Mouse (Mus musculus): ENCODE measurements at regions not wholly inside any gene's neighbourhood (a gene's known extent, or its start where the extent isn't known, plus 50 kb on each side); places are given as distances from the start of the nearest gene placed in this dataset.

- no peak for TF ChIP-seq ZMIZ1 (IDR thresholded peaks at IDR 0.05; ENCODE audit: low read depth, low read length)
Measured at GRCm38 (mm10) chr17:61960837-61961236, 920.3 kb downstream of the Efna5 start (continued).

- H3K36me3 ChIP-seq (ENCODE audit: control insufficient read depth in 1 of 2, insufficient read depth in 2 of 2, low read length in 2 of 2), result peaks cover 0 to 15% of the 10 kb centered on the region in 2 experiments; a peak in 2 of 4 replicates
- TF ChIP-seq TAL1 (IDR thresholded peaks at IDR 0.05; ENCODE audit: low read length) (peak; percentile 97), MEF2A (IDR thresholded peaks at IDR 0.05; ENCODE audit: extremely low read depth, insufficient replicate concordance, low read depth, low read length, poor library complexity, severe bottlenecking) (peak; percentile 61; the same call in 1 of the 2 replicates), POLR2A (IDR thresholded peaks at IDR 0.05; ENCODE audit: control insufficient read depth in 1 of 2, insufficient read depth in 1 of 2, low read depth in 1 of 2, low read length in 2 of 2, poor library complexity in 1 of 2) (no peak), GATA1 (IDR thresholded peaks at IDR 0.05; ENCODE audit: low read depth, low read length) (peak; percentile 99), TCF12 (IDR thresholded peaks at IDR 0.05; ENCODE audit: low read depth, low read length) (peak; percentile 100), SMC3 (IDR thresholded peaks at IDR 0.05; ENCODE audit: low read depth, low read length) (0 out of 2 replicates have a peak, but pooled peaks have one; percentile 16), TBP (IDR thresholded peaks at IDR 0.05; ENCODE audit: low read depth, low read length) (peak; percentile 57), ETS1 (IDR thresholded peaks at IDR 0.05; ENCODE audit: low read depth, low read length) (peak; percentile 96), KAT2A (conservative IDR thresholded peaks at IDR 0.05; ENCODE audit: low read depth, low read length) (no peak; the same call in 1 of the 2 replicates), MXI1 (IDR thresholded peaks at IDR 0.05; ENCODE audit: low read depth, low read length) (peak; percentile 4; the same call in 1 of the 2 replicates), HCFC1 (IDR thresholded peaks at IDR 0.05; ENCODE audit: low read depth, low read length) (0 out of 2 replicates have a peak, but pooled peaks have one; percentile 25), MAFK (IDR thresholded peaks at IDR 0.05; ENCODE audit: borderline replicate concordance, low read depth, low read length) (peak; percentile 41; the same call in 1 of the 2 replicates), EP300 (IDR thresholded peaks at IDR 0.05; ENCODE audit: low read depth in 1 of 2, low read length in 2 of 2) (peak; percentile 96 to 99), RCOR1 (IDR thresholded peaks at IDR 0.05; ENCODE audit: low read depth, low read length) (peak; percentile 89), CHD2 (IDR thresholded peaks at IDR 0.05; ENCODE audit: low read length) (no peak), SIN3A (IDR thresholded peaks at IDR 0.05; ENCODE audit: low read length) (peak; percentile 48; the same call in 1 of the 2 replicates), MAZ (IDR thresholded peaks at IDR 0.05; ENCODE audit: low read depth, low read length) (0 out of 2 replicates have a peak, but pooled peaks have one; percentile 22), E2F4 (IDR thresholded peaks at IDR 0.05; ENCODE audit: borderline replicate concordance, low read depth, low read length) (no peak), BHLHE40 (IDR thresholded peaks at IDR 0.05; ENCODE audit: borderline replicate concordance, low read depth, low read length) (peak; percentile 51; the same call in 1 of the 2 replicates)
- H3K9ac ChIP-seq (ENCODE audit: control insufficient read depth, low read depth, low read length, poor library complexity, severe bottlenecking), result no peak overlapping the region
- H3K9me3 ChIP-seq (replicated peaks; ENCODE audit: insufficient read depth, low read length), result no peaks in the 10 kb centered on the region
- H3K27me3 ChIP-seq (ENCODE audit: control insufficient read depth in 1 of 2, insufficient read depth in 2 of 2, low read length in 2 of 2), result no peaks in the 10 kb centered on the region
- DNase-seq (ENCODE audit: low read depth, low spot score), result peak; percentile 92
- H3K4me1 ChIP-seq (ENCODE audit: control insufficient read depth in 1 of 2, insufficient read depth in 2 of 2, low read length in 2 of 2), result peaks cover 0 to 6% of the 10 kb centered on the region in 2 experiments; a peak in 2 of 4 replicates
- H3K79me2 ChIP-seq (ENCODE audit: control insufficient read depth, insufficient read depth, low read length, poor library complexity), result no peaks in the 10 kb centered on the region
- peak overlapping the region; percentile 55 for H3K27ac ChIP-seq (ENCODE audit: control insufficient read depth, low read depth, low read length)
- no peak overlapping the region for H3K4me3 ChIP-seq (ENCODE audit: control insufficient read depth in 1 of 2, insufficient read depth in 1 of 2, low read depth in 2 of 2, low read length in 2 of 2)
Measured at GRCm38 (mm10) chr17:61960017-61960813, 920.9 kb downstream of the Efna5 start.

Data from MEL (cell line).